Mouse (Mus musculus) small intestine, adult 2 months (tissue): ENCODE data around the gene Mycbp.

Experiments
- CTCF ChIP-seq: fragments of 200-500 bp; IDR thresholded peaks from 2 replicates; pipeline ENCODE4 v1.5.1; 2012; ENCODE audit warnings: low read depth, mild to moderate bottlenecking, control low read depth, inconsistent platforms, low read length, moderate library complexity, mixed read lengths; ENCODE audit not compliant: insufficient replicate concordance, insufficient read length; ENCODE audit errors: extremely low read depth
- POLR2A ChIP-seq: fragments of 200-500 bp; IDR thresholded peaks from 2 replicates; pipeline ENCODE4 v1.6.1; 2012; ENCODE audit warnings: low read depth, mild to moderate bottlenecking, control low read depth, inconsistent platforms, low read length, moderate library complexity

- no peak for TF ChIP-seq POLR2A
- no peak for TF ChIP-seq CTCF
These were observed 16.5 kb downstream of the Mycbp start for GRCm38 (mm10) chr4:123921055-123921565.
